Mouse (Mus musculus) inflammation-experienced regulatory T-cells, adult 6 months (primary cell): Measurements from ENCODE around the gene Gpr89. TPM values are rescaled to one million over a fixed set of nuclear protein-coding genes. Genes with fewer than 3 reads are reported as not detected.

Experiments
- ATAC-seq: one replicate; pipeline ENCODE4 v1.8.0; 2017
- polyA plus RNA-seq, 3 experiments: library from polyadenylated mRNA; unstranded; fragments of 100-300 nt; shearing (Covaris generic); gene quantifications; one replicate each; pipeline ENCODE4 v1.2.1; 2017

The Gpr89 gene
- polyA plus RNA-seq, 3 experiments from 2014 or later: 37.3 to 41.5 (median 39.4) TPM

DNA sequence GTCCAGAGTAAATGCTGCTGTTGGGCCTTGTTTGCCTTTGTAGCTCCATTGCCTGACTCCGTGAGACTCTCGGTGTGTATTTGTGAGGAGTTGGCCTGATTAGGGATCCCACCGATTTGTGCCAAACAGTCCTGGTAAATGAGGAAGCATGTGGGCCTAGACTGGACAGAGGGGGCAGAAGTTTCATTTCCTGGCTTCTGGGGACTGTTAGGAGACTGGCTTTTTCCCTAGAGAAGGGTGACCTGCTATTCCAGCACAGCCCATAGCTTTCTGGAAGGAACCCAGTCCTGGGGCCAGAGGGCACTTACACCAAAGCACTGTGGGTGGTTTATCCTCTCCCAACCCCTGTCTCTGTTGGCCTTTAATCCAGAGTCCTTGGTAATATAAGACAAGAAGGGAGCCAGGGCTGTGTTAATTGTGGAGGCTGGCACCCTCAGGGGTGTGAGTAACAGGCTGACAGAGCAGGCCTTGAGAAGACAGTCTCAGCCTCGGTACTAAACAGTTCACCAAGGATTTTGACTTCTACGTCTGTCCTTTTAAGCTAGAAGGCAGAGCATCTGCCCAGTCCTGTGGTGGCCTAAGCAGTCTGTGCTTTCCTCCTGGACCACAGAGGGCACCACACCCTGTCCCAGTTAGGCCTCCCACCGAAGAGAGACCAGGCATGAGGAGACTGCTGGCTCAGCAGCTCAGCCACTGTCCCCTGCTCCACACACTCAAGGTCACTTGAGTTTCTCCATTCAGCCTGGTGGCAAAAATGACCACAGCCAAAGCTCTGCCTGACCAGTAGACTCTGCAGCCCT lies 84.8 kb downstream of the Gpr89 start:
- ATAC-seq: no peak

Other genes starting within 250 kb of the Gpr89 start
- gene Ankrd35, start 235.2 kb downstream of the Gpr89 start, polyA plus RNA-seq: under 1 TPM in 2 of 3 experiments, not detected in 1; 0.53 to 0.97 TPM
- gene Pias3, start 209.0 kb downstream of the Gpr89 start, polyA plus RNA-seq: 10 to 100 TPM; 34.3 to 65.5 (median 46.6) TPM
- gene Nudt17, start 196.8 kb downstream of the Gpr89 start, polyA plus RNA-seq: 1 to 10 TPM in 2 of 3 experiments, under 1 TPM in 1; 0.86 to 2.5 (median 1.3) TPM
- gene Polr3c, start 177.7 kb downstream of the Gpr89 start, polyA plus RNA-seq: 10 to 100 TPM; 61.8 to 74.4 (median 63.7) TPM
- gene Rnf115, start 177.7 kb downstream of the Gpr89 start, polyA plus RNA-seq: 10 to 100 TPM; 44.6 to 73.7 (median 47.3) TPM
- under 1 TPM in 1 of 3 experiments, not detected in 2; 0.94 TPM for gene Pdzk1, start 76.1 kb downstream of the Gpr89 start, polyA plus RNA-seq
- 10 to 100 TPM; 50.8 to 77.5 (median 75.0) TPM for gene Cd160, start 76.0 kb downstream of the Gpr89 start, polyA plus RNA-seq
- gene Gja5, start 653 bp downstream of the Gpr89 start, polyA plus RNA-seq: under 1 TPM in 1 of 3 experiments, not detected in 2; 0.20 TPM
- not detected for gene Gja8, start 20.7 kb upstream of the Gpr89 start, polyA plus RNA-seq